Mouse (Mus musculus) brain, embryonic 14.5 days (tissue): ENCODE measurements around the gene Mrps6.

Experiments used
- CTCF ChIP-seq: fragments of 200-500 bp; IDR thresholded peaks from 2 replicates; pipeline ENCODE4 v1.5.1; 2012; ENCODE audit warnings: inconsistent platforms, mild to moderate bottlenecking, moderate library complexity, borderline replicate concordance; ENCODE audit not compliant: insufficient read depth, insufficient read length; ENCODE audit errors: extremely low read depth
- POLR2A ChIP-seq: fragments of 200-500 bp; IDR thresholded peaks from 2 replicates; pipeline ENCODE4 v1.6.1; 2012; ENCODE audit warnings: mild to moderate bottlenecking, inconsistent platforms, borderline replicate concordance; ENCODE audit not compliant: poor library complexity, insufficient read depth, insufficient read length, severe bottlenecking; ENCODE audit errors: extremely low read depth

GRCm38 (mm10) chr16:92037891-92038607 lies 20.0 kb upstream of the Mrps6 start:
- TF ChIP-seq POLR2A: no peak
- TF ChIP-seq CTCF: no peak
